Comparison of ENCODE assay signal across 8 mouse cellular contexts in the genomic region with DNA sequence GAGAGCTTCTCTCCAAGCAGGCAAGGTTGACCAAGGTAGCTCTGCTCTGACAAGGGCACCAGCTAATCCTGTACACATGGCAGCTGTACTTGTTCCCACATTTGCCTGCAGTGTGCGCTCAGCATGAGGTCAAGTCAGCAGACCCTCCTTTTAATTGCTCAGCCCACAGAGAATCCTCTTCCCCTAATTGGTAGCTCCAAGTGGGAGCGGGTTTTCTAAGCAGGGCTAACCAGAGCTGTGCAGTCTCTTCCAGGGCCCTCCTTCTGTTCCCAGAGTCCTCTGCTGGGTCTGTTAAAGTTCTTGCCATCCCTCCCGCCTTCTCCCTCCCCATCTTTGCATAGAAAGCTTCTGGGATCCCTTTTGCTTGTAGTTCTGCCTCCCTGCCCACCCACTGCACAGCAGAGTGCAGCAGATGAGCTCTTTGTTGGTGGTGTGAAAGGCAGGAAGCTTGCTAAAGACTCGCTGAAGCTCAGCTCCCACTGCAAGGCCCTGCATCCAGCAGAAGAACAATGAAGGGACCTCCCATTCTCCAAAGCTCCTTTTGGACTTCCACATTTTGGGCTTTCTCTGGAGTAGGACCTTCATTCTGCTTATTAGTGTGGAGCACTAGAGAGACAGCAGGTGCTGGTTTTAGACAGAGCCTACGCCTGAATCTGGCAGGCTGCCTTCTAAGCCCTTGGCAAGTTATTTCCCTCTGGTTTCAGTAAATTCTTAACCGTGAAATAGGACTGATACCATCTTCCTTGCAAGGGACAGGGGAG.
DNase-seq lines count a peak whose midpoint lies in the region; ATAC-seq and TF ChIP-seq lines count a peak whose summit lies in the region.
"Had no signal": no experiment of that assay in that cellular context is flagged by ENCODE, and none has a peak within 500 bp of the region (broad histone marks: within the 10 kb centered on the region; RNA-seq: fewer than 3 reads in every experiment).

No protein-coding gene starts in this region.

- ATAC-seq in forebrain, embryonic 12.5 days (ENCODE audit: low FRiP score) = peak; percentile 87

- no peaks in the 10 kb centered on the region for H3K36me3 ChIP-seq in forebrain, embryonic 12.5 days (replicated peaks)
- H3K36me3 ChIP-seq: liver, embryonic 13.5 days had no signal

- TF ChIP-seq POLR2A in olfactory bulb, adult 2 months (IDR thresholded peaks at IDR 0.05; ENCODE audit: insufficient read depth, low read depth, low read length) = no peak

- TF ChIP-seq CTCF in olfactory bulb, adult 2 months (IDR thresholded peaks at IDR 0.05; ENCODE audit: insufficient read depth, low read depth, low read length) = no peak

- peak overlapping the region; percentile 89 for H3K27ac ChIP-seq in forebrain, embryonic 12.5 days
- peak overlapping the region; percentile 80 for H3K27ac ChIP-seq in olfactory bulb, adult 2 months (ENCODE audit: insufficient read depth, low read depth, low read length)
- H3K27ac ChIP-seq: liver, embryonic 13.5 days had no signal

- no peak overlapping the region for H3K4me2 ChIP-seq in forebrain, embryonic 12.5 days
- H3K4me2 ChIP-seq: liver, embryonic 13.5 days had no signal

- peaks cover 25% of the 10 kb centered on the region for H3K4me1 ChIP-seq in forebrain, embryonic 12.5 days
- peaks cover 9% of the 10 kb centered on the region for H3K4me1 ChIP-seq in olfactory bulb, adult 2 months (ENCODE audit: control insufficient read depth, insufficient read depth, low read length)

- no peak overlapping the region for H3K4me3 ChIP-seq in forebrain, embryonic 12.5 days (replicated peaks)
- H3K4me3 ChIP-seq in olfactory bulb, adult 2 months (ENCODE audit: insufficient read depth, low read depth, low read length) = no peak overlapping the region
- H3K4me3 ChIP-seq: liver, embryonic 13.5 days had no signal

- WGBS in forebrain, embryonic 12.5 days = 9% methylated on average over 6 of the region's 6 CpGs
- 22% methylated on average over 6 of the region's 6 CpGs for WGBS in olfactory bulb, adult 2 months

- no peaks in the 10 kb centered on the region; the same call in 1 of the 2 replicates for H3K27me3 ChIP-seq in forebrain, embryonic 12.5 days
- H3K27me3 ChIP-seq: liver, embryonic 13.5 days had no signal

- DNase-seq in ES-CJ7 (ENCODE audit: low read depth, low spot score) (peak; percentile 58), R1 (ENCODE audit: low read depth, low spot score) (peak; percentile 52)
- peak; percentile 61 to 63 for DNase-seq in layer of hippocampus, postnatal 36 days
- no peak for DNase-seq in kidney, postnatal 25 days
- DNase-seq in urinary bladder, adult 18-20 months (ENCODE audit: low spot score in 2 of 2) = no peak
- DNase-seq: liver, embryonic 13.5 days had no signal

- H3K9me3 ChIP-seq in forebrain, embryonic 12.5 days = no peaks in the 10 kb centered on the region
- H3K9me3 ChIP-seq: liver, embryonic 13.5 days had no signal

- peak overlapping the region; percentile 17; the same call in 1 of the 2 replicates for H3K9ac ChIP-seq in forebrain, embryonic 12.5 days
- H3K9ac ChIP-seq: liver, embryonic 13.5 days had no signal

Comparison
In these comparisons a context has a peak if more than half of its experiments do, and no peak if none do; other contexts are left out.
1. DNase-seq: peak in ES-CJ7 (single experiment), R1 (single experiment) and layer of hippocampus, postnatal 36 days (2 of 2); none in kidney, postnatal 25 days (0 of 2) and urinary bladder, adult 18-20 months (0 of 2).